16 mouse cellular contexts compared by ENCODE assay signal in genomic region chr10:46403883-46404282, GRCm38 (mm10).
"Had no signal": no experiment of that assay in that cellular context is flagged by ENCODE, and none has a peak within 500 bp of the region (broad histone marks: within the 10 kb centered on the region; RNA-seq: fewer than 3 reads in every experiment).

No protein-coding gene starts in this region.

- DNase-seq: retina, postnatal 1 day; right cerebral cortex, adult 18-20 months; right cerebral cortex, postnatal 14 days; right cerebral cortex, postnatal 25 days; right cerebral cortex, postnatal 4 days; spleen, adult 18-20 months; thymus, adult 18-20 months; thymus, adult 2 months; thymus, postnatal 14 days; thymus, postnatal 25 days; thymus, postnatal 36 days; thymus, postnatal 4 days had no signal

- H3K9ac ChIP-seq: neural tube, embryonic 13.5 days; neural tube, embryonic 15.5 days; stomach, embryonic 15.5 days had no signal

- H3K9me3 ChIP-seq: neural tube, embryonic 13.5 days; neural tube, embryonic 15.5 days; stomach, embryonic 15.5 days had no signal

- H3K4me1 ChIP-seq: neural tube, embryonic 13.5 days; neural tube, embryonic 15.5 days; stomach, embryonic 15.5 days had no signal

- H3K4me3 ChIP-seq: neural tube, embryonic 13.5 days; neural tube, embryonic 15.5 days; stomach, embryonic 15.5 days had no signal

- H3K4me2 ChIP-seq: neural tube, embryonic 13.5 days; neural tube, embryonic 15.5 days; stomach, embryonic 15.5 days had no signal

- H3K27me3 ChIP-seq: neural tube, embryonic 13.5 days; neural tube, embryonic 15.5 days; stomach, embryonic 15.5 days had no signal

- H3K36me3 ChIP-seq: neural tube, embryonic 13.5 days; neural tube, embryonic 15.5 days; stomach, embryonic 15.5 days had no signal

- H3K27ac ChIP-seq: neural tube, embryonic 13.5 days; neural tube, embryonic 15.5 days; stomach, embryonic 15.5 days; stomach, postnatal 0 days had no signal
